Mouse (Mus musculus) ES-Bruce4 (cell line): Measurements from ENCODE around the gene Anp32e. TPM values are rescaled to one million over a fixed set of nuclear protein-coding genes. Genes with fewer than 3 reads are reported as not detected.
"Not testable (repeated sequence)": the region's sequence is repeated elsewhere in the genome, so short reads cannot be mapped to it uniquely, and the experiment has no call there.

ENCODE experiments used
- H3K27ac ChIP-seq: 2 replicates; pipeline ENCODE4 v1.5.1; 2012; ENCODE audit warnings: low read length, inconsistent platforms; ENCODE audit not compliant: insufficient read depth
- H3K27me3 ChIP-seq: 2 replicates; pipeline ENCODE4 v1.6.1; 2012; ENCODE audit warnings: mild to moderate bottlenecking, low read length, inconsistent platforms; ENCODE audit not compliant: control insufficient read depth, poor library complexity, insufficient read depth, severe bottlenecking
- H3K36me3 ChIP-seq: 2 replicates; pipeline ENCODE4 v1.6.1; 2012; ENCODE audit warnings: inconsistent platforms, mild to moderate bottlenecking, low read length, moderate library complexity; ENCODE audit not compliant: control insufficient read depth, poor library complexity, insufficient read depth, severe bottlenecking
- H3K4me1 ChIP-seq: one replicate; pipeline ENCODE4 v1.8.1; 2011; ENCODE audit warnings: low read length; ENCODE audit not compliant: control insufficient read depth, insufficient read depth
- H3K4me3 ChIP-seq: 2 replicates; pipeline ENCODE4 v1.5.1; 2011; ENCODE audit warnings: low read depth, mild to moderate bottlenecking, low read length
- H3K9ac ChIP-seq: 2 replicates; pipeline ENCODE4 v1.6.1; 2012; ENCODE audit warnings: low read depth, mild to moderate bottlenecking, inconsistent platforms; ENCODE audit not compliant: poor library complexity, severe bottlenecking
- H3K9me3 ChIP-seq: replicated peaks from 2 replicates; pipeline ENCODE4 v1.6.1; 2012; ENCODE audit warnings: mild to moderate bottlenecking, low read length, inconsistent platforms; ENCODE audit not compliant: control insufficient read depth, poor library complexity, insufficient read depth, severe bottlenecking
- CTCF ChIP-seq: IDR thresholded peaks from one replicate; pipeline ENCODE4 v1.8.1; 2011; ENCODE audit warnings: low read depth, low read length
- EP300 ChIP-seq: IDR thresholded peaks from 2 replicates; pipeline ENCODE4 v1.6.1; 2011; ENCODE audit warnings: low read depth, low read length; ENCODE audit not compliant: insufficient read depth
- POLR2A ChIP-seq: IDR thresholded peaks from one replicate; pipeline ENCODE4 v1.8.1; 2011; ENCODE audit warnings: low read length; ENCODE audit not compliant: insufficient read depth
- polyA plus RNA-seq: library from polyadenylated mRNA; stranded (reverse); fragments of >200 nt; gene quantifications from 2 replicates; pipeline ENCODE4 v1.2.4, GENCODE M21; 2011; ENCODE audit warnings: low read depth; ENCODE audit not compliant: missing spikeins, insufficient read depth, insufficient read length

Anp32e gene
- polyA plus RNA-seq, 1 experiment = 386 TPM

DNA sequence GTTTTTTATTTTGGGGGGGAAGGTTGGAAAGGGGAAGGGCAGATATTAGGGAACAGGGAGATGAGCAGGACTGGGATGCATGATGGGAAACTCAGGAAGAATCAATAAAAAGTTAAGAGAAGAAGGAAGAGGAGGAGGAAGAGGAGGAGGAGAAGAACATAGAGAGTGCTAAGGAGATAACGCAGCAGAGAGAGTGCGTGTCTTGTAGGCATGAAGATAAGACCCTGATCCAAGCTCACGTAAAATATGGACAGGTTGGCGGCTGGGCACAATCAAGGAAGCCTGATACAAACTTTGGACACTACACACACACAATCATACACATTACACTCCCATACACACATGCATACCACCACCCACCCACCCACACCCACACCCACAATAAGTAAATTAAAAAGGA lies 14.3 kb upstream of the Anp32e start:
- Histone ChIP-seq H3K36me3 (no peaks in the 10 kb centered on the region), H3K9me3 (no peaks in the 10 kb centered on the region), H3K27me3 (no peaks in the 10 kb centered on the region), H3K4me3 (no peak overlapping the region), H3K4me1 (peaks cover 2% of the 10 kb centered on the region), H3K9ac (no peak overlapping the region), H3K27ac (no peak overlapping the region)
- TF ChIP-seq POLR2A = no peak
- no peak for TF ChIP-seq CTCF
- no peak for TF ChIP-seq EP300

DNA sequence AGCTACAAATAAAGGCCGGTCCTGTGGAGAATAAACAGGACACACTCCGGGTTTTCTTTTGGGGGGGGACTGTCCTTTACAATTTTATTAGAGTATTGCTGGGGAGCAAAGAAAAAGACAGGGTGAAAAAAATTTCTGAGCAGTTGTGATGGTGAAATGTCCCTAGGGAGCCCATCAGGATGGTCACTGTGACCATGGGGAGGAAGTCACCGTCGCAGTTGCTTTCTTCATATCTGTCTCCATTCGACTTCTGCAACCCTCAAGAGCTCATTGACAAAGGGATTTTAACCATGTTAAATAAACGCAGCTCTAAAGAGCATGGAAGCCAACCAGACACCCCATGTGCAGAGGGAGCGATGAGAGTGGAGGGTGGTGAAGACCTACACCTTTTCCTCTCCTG lies 12.3 kb upstream of the Anp32e start:
- Histone ChIP-seq H3K36me3 (no peaks in the 10 kb centered on the region), H3K4me3 (no peak overlapping the region), H3K27ac (no peak overlapping the region), H3K4me1 (no peaks in the 10 kb centered on the region), H3K9me3 (no peaks in the 10 kb centered on the region), H3K9ac (no peak overlapping the region), H3K27me3 (no peaks in the 10 kb centered on the region)
- TF ChIP-seq EP300 (no peak), CTCF (no peak), POLR2A (no peak)

DNA sequence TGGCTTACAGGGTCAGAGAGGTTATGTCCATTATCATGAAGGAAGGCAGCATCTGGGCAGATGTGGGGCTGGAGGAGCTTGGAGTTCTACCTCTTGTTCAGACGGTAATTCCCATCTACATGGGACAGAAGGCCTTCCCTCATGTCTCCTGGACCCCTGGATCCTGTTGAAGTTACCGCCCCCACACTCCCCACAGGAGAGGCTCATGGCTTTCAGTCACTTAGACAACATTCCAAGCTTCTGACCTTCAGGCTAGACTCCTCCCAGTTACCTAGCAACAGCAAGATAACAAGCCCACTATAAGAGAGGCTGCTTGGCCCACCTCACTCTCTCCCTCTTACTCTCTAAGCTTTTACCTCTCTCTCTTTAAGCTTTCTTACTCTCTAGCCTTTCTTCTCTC lies 8.5 kb upstream of the Anp32e start:
- not testable (repeated sequence) for H3K36me3 ChIP-seq, H3K4me3 ChIP-seq, H3K9me3 ChIP-seq, H3K4me1 ChIP-seq, H3K27ac ChIP-seq, H3K27me3 ChIP-seq, H3K9ac ChIP-seq

DNA sequence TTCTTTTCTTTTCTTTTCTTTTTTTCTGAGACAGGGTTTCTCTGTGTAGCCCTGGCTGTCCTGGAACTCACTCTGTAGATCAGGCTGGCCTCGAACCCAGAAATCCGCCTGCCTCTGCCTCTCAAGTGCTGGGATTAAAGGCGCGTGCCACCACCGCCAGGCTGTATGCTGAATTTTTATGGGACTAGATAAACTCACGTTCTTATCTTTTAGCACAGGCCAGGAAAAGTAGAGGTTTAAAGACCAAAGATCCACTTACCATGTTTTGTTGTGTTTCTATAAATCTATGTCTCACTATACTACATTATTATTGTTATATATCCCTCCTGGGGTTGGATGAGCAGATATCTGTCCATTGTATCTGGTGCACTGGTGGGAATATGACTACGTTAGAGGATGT lies 5.6 kb upstream of the Anp32e start:
- H3K4me1 ChIP-seq, H3K4me3 ChIP-seq, H3K27me3 ChIP-seq, H3K9ac ChIP-seq, H3K9me3 ChIP-seq, H3K36me3 ChIP-seq, H3K27ac ChIP-seq: not testable (repeated sequence)

DNA sequence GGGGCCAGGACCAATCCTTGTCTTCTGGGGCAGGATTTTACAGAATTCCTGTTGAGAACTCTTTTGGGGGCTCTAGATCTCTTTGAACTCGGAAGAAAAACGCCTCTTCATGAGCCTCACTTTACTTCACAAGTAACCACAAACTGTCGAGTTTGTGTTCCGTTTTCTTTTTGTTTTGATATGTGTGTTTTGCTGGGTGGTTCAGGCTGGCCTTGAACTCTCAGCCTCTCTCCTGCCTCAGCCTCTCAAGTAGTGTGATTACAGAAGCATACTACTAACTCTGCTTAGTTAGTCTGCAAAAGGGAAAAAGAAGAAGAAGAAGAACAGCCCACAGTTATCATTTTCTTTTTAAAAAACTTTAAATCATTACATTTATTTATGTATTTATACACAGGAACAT lies 4.9 kb upstream of the Anp32e start:
- H3K27ac ChIP-seq = no peak overlapping the region
- H3K4me1 ChIP-seq = no peaks in the 10 kb centered on the region
- no peak for TF ChIP-seq CTCF
- no peak for TF ChIP-seq POLR2A
- no peak for TF ChIP-seq EP300
- H3K9ac ChIP-seq = no peak overlapping the region
- H3K4me3 ChIP-seq = no peak overlapping the region
- H3K9me3 ChIP-seq = no peaks in the 10 kb centered on the region
- H3K27me3 ChIP-seq = no peaks in the 10 kb centered on the region
- no peaks in the 10 kb centered on the region for H3K36me3 ChIP-seq

DNA sequence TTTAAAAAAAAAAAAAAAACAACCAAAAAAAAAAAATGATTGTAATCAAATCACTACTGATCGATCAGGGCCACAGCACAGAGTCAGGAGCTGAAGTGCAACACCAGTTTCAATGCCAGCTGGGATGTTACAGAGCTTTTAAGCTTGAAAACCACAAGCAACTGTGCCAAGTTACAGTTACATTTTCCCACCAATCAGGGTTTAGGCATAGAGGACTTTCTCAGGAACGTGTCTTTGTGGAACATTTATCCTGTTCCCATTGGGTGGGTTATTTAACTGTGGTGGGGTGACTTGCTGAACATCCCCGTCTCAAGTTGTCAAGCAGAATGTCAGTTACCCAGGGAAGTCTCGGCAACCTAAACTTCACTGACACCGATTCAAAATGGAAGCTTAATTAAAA lies 4.0 kb upstream of the Anp32e start:
- TF ChIP-seq EP300 = no peak
- no peak for TF ChIP-seq CTCF
- TF ChIP-seq POLR2A = no peak
- no peaks in the 10 kb centered on the region for H3K27me3 ChIP-seq
- no peak overlapping the region for H3K9ac ChIP-seq
- no peak overlapping the region for H3K4me3 ChIP-seq
- H3K4me1 ChIP-seq = no peaks in the 10 kb centered on the region
- no peaks in the 10 kb centered on the region for H3K36me3 ChIP-seq
- no peak overlapping the region for H3K27ac ChIP-seq
- H3K9me3 ChIP-seq = no peaks in the 10 kb centered on the region

DNA sequence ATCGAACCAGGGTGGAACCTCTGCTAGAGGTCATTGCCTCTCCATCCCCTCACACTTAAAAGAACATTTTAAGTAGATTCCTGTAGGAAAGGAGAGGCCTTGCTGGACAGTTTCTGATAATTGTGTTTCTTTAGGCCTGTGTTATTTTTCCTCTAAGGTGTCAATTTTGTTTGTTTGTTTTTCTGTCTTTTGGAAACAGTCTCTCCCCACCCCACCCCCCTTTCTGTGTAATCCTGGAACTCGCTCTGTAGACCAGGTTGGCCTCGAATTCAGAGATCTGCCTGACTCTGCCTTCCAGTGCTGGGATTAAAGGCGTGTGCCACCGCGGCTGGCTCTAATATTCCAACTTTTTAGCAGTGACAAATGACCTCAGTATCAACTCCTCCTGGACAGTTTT lies 787 bp upstream of the Anp32e start:
- H3K4me1 ChIP-seq = no peaks in the 10 kb centered on the region
- H3K9ac ChIP-seq = peak overlapping the region; percentile 60
- H3K36me3 ChIP-seq = peaks cover under 1% of the 10 kb centered on the region; the same call in 1 of the 2 replicates
- no peaks in the 10 kb centered on the region for H3K9me3 ChIP-seq
- TF ChIP-seq POLR2A (no peak), CTCF (no peak), EP300 (no peak)
- H3K27me3 ChIP-seq = no peaks in the 10 kb centered on the region
- peak overlapping the region; percentile 28 for H3K27ac ChIP-seq
- peak overlapping the region; percentile 78 for H3K4me3 ChIP-seq
